Mouse (Mus musculus) ES-CJ7 (cell line): ENCODE measurements around the gene Prkg1.

ENCODE experiments used
- DNase-seq: peaks from one replicate; pipeline ENCODE4 v3.0.0; 2011; ENCODE audit warnings: low read depth, low spot score

Prkg1 gene

DNA sequence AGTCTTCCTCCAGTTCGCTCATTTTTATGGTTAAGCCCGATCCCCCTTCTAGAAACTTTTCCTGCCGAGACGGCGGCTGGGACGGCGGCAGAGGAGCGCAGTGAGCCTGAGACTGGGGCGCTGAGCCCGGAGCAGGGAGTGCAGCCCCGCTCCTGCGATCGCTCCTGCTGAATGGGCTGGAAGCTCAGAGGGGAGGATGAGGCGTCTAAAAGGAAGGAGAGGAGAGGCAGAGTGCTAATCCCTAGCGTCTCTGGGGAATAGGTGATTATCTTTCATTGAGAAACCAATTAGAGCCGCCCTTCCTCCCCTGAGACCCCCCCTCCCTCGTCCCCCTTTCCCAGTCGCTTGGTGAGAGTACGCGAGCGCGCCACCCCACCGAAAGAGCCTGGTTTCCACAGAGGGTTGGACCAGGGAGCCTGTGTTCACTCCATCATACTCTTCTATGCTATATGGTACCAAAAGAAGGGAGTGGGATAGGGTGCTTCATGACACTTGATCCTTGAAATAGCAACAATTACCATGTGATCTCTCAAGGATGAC is at the start of gene Prkg1:
Prkg1 (minus strand) TSS at position 233 of the 540 bp plus-strand sequence.
- peak; percentile 65 for DNase-seq

DNA sequence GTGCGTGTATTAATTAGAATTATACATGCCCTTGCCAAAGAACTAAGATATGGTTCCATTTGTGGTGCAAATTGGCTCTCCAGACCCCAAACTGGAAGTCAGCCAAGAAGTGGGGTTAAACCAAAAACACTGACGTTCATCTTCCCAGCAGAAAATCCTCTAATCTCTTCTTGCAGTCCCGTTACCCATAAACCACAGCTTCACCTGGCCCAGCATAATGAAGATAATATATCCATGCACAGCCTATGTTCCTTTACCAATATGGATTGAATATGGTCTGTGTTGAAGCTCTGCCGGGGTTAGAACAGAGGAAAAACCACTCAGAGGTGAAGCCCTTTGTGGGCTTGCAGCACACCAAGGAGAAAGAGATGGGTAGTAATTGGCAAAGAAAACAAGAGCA is 48.3 kb upstream of the Prkg1 start:
- no peak for DNase-seq

DNA sequence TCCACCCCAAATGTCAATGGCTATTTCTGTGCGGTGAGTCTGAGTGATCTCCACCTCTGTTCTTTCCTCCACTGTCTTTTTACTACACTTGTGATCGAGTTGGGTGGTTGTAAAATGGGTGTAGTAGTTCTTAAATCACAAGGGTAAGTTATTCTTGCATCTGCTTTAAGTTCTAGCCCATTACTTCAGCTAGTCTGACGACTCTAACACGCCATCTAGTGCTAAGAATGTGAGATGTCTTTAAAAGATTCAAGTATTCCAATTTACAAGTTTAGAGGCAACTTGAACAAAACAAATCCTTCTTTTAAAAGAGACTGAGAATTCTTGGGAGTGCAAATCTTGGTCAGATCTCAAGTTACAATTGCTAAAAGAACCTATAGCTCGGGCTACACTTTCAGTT is 46.5 kb upstream of the Prkg1 start:
- DNase-seq = peak; percentile 67

DNA sequence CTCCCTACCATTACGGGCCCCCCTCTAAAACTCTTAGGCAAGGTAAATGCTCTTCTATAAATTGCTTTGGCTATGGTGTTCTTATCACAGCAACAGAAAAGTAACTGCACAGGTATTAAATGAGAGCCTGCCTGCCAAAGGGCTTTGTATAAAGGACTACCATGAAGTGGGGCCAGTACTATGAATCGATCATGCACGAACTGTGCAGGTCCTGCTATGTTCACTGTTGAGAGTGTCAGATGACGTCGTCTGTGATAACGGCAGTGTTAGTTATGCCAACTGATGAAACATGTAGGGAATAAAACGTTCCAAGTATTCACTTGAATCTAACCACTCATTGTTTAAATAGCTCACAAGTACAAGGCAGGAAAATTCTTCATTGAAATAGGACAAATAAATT is 40.6 kb upstream of the Prkg1 start:
- DNase-seq = no peak

DNA sequence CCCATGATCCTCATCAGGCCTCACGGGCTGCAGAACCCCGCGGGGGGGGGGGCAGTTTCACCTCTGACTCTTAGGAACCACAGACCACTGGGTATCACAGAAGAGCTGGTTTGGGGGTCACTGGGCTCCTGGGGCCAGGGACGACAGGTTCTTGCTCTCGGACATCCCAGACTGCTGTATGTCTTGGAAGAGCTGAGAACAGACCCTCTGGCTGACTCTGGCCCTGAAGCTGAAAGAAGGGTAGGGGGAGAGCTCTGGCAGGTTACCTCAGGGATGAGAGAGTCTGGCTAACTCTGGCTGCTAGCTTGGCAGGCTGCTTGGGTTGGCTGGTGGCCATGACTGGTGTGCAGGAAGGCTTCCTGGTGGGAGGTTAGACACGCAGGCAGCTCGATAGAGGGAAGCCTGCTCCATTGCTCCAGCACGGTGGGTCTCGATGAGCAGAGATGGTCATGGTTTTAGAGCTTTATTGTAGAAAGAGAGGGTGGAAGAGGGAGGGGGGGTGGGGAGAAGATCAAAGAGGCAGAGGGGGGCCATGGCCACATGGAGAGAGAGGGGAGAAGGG is 30.7 kb upstream of the Prkg1 start:
- DNase-seq = no peak

DNA sequence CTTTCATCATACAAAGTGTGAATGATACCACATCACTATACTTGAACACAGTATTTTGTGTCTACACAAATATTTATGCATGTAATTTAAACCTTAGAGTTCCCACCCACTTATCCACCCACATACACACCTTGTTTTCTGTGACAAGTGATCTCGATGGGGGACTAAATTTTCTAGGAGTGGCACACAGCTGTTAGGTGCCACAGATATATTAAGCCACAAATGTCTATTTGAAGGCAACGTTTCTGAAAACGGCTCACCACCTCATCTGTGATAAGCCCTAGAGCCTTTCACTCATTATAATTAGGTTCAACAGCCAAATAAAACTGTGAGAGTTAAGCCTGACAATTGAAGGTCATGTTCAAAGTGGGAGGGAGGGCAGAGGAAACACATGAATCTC is 26.9 kb upstream of the Prkg1 start:
- no peak for DNase-seq

DNA sequence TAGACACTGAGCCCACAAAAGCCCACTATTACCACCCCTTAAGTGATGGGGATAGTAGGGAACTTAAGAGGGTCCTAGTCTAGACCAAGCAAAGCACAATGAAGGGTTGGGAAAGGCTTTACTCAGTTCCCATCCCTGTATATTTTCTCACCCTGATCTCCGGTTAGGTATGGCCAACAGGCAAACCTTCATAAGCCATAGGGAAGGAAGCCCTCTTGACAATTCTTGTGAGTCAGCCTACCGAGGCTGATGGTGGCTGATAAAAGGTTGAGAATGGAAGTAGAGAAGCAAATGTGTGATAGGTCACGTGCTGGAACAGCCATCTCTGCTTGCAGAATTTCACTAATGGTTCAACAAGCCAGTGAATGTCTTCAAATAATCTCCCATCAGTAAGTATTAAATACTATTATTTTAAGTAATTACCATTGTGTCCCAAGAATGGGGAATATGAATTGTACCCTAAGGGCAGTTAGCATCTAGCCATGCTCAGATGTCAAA is 16.7 kb upstream of the Prkg1 start:
- DNase-seq = no peak

DNA sequence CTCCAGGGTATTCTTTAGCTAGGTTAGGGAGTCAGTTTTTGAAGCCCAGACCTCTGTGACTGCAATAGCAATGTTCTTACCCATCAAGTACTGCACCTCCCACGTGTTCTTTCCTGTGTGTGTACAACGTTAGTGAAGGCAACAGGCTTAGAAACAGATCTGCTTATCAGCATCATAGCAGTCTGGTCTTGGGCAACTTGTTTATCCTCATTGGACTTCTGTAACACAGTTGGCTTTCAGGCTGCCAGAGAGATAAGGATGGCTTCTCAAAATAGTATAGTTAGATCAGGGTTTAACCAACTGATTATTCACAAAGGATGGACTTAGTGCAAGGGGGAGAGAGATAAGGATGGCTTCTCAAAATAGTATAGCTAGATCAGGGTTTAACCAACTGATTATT is 16.2 kb upstream of the Prkg1 start:
- no peak for DNase-seq

DNA sequence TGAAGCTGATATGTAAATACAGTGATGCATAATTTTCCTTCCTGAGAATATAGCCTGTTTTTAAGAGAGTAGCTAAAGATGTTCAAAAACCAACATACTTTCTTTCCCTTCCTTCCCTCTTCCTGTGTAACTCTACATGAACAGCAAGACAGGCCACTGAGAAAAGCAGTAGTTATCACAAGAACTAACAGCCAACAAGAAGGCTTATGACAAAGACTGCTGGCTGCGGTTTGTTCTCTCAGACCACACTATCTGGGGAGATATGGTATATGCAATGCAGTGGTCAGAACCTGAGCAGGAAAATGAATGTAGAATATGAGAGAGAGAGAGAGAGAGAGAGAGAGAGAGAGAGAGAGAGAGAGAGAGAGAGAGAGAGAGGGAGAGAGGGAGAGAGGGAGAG is 15.4 kb upstream of the Prkg1 start:
- DNase-seq = no peak

DNA sequence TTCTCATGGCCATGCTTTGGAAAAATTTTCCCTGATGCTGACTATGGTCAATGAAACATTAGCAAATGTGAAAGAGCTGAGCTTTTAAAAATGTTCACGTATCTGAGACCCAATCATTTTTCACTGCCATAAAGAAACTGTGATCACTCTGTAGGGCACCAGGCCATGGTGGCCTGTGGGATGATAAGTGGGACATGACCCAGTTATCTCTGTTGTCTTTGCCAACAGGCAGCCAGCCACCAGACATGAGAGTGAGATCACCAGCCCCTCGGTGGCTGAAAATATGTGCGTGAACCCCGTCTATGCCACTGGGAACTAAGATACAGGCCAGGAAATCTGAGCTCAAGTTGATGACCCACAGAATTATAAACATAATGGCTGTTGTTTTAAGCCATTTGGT is 14.2 kb upstream of the Prkg1 start:
- DNase-seq = no peak

DNA sequence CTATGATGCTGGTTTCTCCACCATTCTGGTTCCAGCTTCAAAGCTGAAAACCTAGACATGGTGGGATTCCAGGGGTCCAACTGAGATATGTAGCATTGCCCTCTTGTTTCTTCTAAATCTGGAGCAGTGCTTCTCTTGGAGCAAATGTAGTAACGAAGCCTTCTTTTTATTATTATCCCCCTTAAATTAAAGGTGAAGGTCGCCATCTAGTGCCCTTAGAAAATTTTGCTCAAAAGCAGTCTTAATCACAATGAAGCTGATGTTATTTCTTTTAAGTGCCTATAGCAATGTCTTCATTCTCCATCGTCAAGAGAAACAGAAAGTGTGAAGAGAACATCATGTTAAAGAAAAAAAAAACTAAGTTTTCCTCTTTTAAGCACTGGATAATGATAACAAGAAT is 2.2 kb upstream of the Prkg1 start:
- no peak for DNase-seq

DNA sequence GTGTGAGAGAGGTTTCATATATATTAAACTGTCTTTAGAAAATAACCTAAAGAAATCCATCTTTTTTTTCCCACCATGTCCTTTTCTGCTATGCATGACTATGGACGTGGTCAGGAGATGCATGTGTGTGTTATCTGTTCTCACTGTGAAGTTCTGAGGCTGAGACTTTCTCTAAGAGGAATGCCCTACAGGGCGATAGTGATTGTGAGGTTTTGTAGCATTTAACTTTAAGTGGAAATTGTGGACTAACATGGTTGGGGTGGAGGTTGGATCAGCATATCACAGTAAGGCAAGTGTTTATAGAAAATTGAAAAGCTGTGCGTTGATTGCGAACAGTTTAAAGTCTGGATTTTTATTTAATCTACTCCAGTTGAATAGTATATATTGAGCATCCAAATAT is 618 bp upstream of the Prkg1 start:
- DNase-seq = no peak

DNA sequence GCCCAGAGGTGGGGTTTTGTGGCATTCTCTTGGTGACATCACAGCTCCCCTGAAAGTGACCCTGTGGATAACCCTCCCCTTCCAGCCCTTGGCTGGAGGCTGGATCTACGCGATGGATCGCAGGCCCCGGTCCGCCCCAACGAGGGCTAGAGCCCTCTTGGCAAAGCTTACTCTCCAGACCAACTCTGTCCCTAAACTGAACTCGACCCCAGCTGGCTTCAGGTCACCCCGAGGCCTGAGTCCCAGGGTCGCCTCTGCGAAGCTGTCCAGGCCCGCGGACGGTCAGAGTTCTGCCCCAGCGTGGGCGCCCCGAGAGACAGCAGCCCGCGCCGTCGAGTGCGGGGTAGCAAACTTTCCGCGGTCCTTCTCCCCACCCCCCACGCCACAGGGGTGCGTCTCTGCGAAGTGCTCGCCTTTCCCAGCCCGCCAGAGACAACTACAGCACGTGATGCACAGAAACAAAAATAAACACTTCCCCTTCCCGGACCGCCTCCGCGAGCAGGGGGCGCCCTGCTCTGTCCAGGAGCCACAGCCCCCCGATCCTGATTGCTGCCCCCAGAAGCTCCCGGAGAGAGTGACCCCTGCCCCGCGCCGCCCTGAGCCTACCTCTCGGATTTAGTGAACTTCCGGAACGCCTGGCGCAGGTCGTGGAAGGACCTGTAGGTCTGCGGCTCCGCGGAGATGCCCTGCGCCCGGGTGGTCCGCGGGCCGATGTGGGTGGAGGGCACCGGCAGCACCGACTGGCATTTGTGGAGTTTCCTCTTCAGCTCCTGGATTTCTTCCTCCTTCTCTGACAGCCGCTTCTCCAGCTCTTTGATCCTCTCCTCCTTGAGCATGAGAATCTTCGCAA is 657 bp downstream of the Prkg1 start:
- DNase-seq = peak; percentile 50

DNA sequence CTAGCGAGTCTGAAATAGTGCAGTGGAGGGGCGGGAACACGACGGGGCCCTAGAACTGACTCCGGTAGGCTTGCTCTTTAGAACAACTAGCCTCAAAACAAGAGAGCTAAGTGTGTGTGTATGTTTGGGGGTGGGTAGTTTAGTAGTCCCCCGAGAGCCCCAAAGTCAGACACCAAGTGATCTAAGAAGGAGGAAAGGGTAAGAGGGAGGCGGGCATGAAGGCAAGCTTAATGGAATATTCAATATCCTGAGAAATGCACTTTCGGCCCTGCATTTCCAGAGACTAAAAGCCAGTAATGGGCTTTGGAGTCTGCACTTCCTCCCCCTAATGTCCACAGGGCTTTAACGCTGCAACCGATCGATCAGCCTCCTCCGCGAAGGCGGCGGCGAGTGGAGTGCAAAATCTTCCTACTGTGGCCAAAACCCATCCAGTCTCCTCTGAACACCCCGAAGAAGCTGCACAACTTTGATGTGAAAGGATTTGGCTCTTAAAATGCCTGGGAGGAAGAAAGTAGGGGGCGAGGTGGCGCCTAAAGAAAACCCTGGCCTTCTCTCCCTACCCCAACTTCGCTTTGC is 1.5 kb downstream of the Prkg1 start:
- peak; percentile 32 for DNase-seq

DNA sequence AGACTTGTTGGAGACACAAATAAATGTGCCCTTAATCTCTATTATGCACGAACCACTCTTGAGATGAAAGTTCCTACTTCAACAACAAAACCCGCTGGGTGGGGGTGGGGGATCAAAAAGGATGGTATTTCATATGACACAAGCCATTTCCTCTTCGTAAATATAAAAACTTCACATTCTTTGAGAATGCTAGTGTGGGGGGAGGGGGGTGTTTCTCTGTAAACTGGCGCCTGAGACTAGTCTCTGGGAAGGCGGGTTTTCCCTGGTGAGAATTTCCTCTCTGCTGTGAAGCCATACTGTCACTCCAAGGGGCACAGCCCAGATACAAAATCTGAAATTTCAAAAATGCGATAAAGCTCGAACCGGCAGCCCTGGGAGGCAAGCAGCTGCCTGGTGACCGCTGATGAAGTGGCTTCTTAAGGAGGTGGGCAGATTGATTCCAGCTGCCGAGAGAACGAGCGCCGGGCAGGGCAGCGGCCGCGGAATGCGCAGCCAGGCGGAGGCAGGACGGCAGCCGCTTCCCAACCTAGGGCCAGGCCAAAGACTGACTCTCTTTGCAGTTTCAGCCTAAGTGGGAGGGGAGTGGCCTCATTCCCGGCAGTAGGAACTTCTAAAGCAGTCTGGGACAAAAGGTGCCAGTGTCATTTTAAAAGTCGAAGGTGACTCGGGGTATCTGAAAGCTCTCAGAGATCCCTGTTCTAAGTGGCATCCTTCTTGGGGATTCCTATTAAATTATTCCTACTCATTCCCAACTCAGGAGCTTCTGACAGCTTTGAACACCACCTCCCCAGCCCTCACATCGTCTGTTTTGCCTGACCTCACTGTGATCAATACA is 2.2 kb downstream of the Prkg1 start:
- peak; percentile 57 for DNase-seq

DNA sequence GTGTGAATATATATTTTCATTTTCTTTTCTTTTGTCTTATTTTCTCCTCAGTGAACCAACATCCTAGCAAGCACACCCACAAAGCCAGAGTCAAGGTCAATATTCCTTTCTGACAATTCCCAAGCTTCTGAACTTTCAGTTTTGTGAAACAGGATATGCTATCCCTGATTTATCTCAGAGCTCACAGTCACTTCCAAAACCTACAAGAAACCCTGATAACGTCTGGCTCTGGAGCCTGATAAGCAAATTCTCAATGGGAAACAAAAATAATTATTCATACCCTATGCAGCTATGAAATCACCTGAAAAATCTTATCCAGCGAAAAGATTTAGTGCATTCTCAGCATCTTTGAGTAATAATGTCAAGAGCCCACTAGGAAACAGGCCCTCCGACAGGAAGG is 5.0 kb downstream of the Prkg1 start:
- no peak for DNase-seq

DNA sequence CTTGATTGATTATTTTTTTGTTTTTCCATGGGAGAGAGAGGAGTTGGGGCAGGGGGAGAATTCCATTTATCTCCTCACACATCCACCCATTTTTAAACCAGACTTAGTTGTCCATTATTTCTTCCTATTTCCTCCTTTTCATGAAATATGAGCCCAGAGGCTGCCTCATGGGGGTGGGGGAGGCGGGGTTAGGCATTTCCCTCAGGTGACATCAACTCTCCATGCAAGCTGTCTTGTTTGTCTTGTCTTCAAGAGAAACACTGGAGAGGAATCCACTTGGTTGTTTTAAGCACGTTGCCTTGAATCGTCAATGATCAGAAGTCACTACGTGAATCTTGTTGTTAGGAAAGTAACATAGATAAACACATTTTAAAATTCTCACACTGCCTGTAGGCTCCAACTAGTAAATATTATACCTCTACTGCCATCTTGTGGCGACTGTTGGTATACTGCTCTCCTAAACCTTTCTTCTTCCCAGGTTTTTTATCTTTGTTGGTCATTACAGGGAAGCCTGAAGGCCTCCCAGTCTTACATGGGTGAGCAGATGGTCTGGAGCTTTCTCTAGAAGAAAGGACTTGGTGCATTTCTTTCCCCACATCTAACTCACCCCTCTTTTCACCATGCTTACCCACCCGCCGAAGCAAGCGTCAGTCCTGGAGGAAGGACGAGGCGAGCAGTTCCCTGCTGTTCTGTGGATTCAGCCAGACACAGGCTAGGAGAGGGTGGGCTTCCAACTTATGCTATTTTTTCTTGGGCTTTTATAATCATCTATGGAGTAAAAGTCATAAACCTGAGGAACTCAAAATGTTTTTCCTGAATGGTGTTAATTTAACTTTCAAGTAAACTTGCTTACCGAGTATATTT is 8.7 kb downstream of the Prkg1 start:
- peak; percentile 61 for DNase-seq

DNA sequence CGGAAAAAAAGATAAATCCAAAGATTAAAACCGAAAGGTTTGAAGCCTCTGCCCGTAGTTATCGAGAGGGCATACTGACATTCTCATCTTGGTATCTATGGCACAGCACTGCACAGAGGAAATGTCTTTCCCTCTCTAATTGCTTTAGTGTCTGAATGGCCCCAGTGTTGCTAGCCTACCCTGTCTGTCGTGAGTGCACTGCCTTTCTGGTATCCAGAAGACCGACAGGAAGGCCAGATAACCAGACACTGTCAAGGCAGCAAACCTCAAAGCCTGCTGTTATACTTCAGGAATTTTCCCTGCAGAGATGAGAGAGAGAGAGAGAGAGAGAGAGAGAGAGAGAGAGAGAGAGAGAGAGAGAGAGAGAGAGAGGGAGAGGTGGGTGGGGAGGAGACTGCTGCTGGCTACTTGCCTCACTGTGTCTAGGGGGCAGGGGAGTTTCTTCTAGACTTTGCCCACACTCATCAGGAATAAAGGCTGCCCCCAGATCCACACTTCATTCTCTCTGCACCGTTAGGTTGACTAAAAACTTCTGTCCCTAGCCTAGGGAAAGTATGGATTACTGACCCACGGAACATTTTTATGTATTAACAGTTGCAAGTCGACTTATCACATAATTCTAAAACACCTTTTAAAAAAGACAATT is 10.1 kb downstream of the Prkg1 start:
- no peak for DNase-seq

DNA sequence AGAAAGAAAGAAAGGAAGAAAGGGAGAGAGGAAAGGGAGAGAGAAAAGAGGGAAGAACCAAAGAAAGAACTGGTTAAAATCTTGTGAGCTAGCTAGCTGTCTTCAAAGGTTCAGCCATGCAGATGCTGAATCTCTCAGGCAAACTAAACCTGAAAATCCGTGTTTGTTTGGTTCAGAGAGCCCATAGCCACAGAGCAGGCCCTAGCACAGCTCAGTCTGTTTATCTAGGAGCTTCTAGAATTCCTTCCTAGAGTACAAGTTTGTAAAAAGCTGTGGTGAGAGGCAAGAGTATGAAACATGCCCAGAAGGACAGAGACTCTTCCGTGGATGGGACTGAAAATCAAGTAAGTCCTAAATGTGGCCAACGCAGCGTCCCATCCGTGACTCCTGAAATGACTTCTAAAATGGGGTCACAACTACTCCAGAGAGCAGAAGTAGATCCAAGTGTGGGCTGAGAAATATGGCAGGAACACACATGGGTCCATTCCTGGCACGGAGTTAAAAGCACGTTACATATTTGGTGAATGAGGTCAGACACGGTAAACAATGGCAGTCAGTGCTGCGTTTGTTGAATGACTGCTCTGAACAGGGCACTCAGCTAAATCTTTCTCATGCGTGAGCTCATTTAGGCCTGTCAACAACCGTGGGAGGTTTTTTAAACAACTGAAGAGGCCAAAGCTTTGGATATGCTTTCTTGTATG is 13.7 kb downstream of the Prkg1 start:
- no peak for DNase-seq

DNA sequence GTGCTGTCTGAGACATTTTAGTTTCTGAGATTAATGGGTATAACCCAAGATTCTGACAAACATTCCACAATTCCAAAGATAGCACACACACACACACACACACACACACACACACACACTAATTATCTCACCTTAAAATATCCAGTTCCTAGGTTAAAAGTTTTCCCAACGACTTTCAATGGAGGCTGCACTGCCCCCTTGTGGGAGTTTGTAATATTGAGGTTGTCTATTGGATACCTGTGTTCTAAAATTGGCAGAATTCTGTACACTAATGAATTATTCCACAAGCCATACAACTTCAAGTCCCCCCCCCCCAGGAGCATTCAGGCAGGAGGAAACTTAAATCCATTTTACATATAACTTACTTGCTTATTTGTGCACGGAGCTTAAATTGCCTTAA is 18.2 kb downstream of the Prkg1 start:
- DNase-seq = peak; percentile 10
